Mouse (Mus musculus) liver, postnatal 0 days (tissue): Measurements from ENCODE around the gene Ptpn7. TPM values are rescaled to one million over a fixed set of nuclear protein-coding genes. Genes with fewer than 3 reads are reported as not detected.
A peak's percentile ranks its signal among the peaks of the same experiment; 100 is the strongest.
"Not testable (repeated sequence)": the region's sequence is repeated elsewhere in the genome, so short reads cannot be mapped to it uniquely, and the experiment has no call there.

Source experiments
- ATAC-seq: fragments of 200-750 bp; cut with Nextera tagmentation; 2 replicates; pipeline ENCODE4 v1.8.0; 2017; ENCODE audit warnings: mild to moderate bottlenecking, moderate library complexity
- DNase-seq: peaks from one replicate; pipeline ENCODE4 v3.0.0-alpha.2; 2016
- H3K27ac ChIP-seq: fragments of 300-500 bp; sonication (generic); 2 replicates; pipeline ENCODE4 v1.5.1; 2014; ENCODE audit warnings: antibody characterized with exemption, moderate library complexity, mild to moderate bottlenecking, low read depth
- H3K27me3 ChIP-seq: fragments of 300-500 bp; sonication (generic); 2 replicates; pipeline ENCODE4 v1.6.1; 2014; ENCODE audit warnings: low read length, control low read depth, mixed read lengths; ENCODE audit not compliant: insufficient read depth
- H3K36me3 ChIP-seq: fragments of 300-500 bp; sonication (generic); replicated peaks from 2 replicates; pipeline ENCODE4 v1.6.1; 2014; ENCODE audit warnings: mild to moderate bottlenecking, control low read depth, low read length, moderate library complexity, mixed read lengths; ENCODE audit not compliant: insufficient read depth
- H3K4me1 ChIP-seq: fragments of 300-500 bp; sonication (generic); 2 replicates; pipeline ENCODE4 v1.6.1; 2014; ENCODE audit warnings: antibody characterized with exemption, mild to moderate bottlenecking, control low read depth; ENCODE audit not compliant: insufficient read depth
- H3K4me2 ChIP-seq: fragments of 300-500 bp; sonication (generic); 2 replicates; pipeline ENCODE4 v1.6.1; 2014; ENCODE audit warnings: low read depth, mild to moderate bottlenecking, low read length, moderate library complexity, mixed read lengths
- H3K4me3 ChIP-seq: fragments of 300-500 bp; sonication (generic); 2 replicates; pipeline ENCODE4 v1.5.1; 2014; ENCODE audit warnings: low read depth, low read length
- H3K9ac ChIP-seq: fragments of 300-500 bp; sonication (generic); replicated peaks from 2 replicates; pipeline ENCODE4 v1.6.1; 2014; ENCODE audit warnings: mild to moderate bottlenecking, moderate library complexity
- H3K9me3 ChIP-seq: fragments of 300-500 bp; sonication (generic); 2 replicates; pipeline ENCODE4 v1.6.1; 2016; ENCODE audit warnings: mild to moderate bottlenecking, control low read depth, low read length, mixed read lengths
- CTCF ChIP-seq: sonication (generic); IDR thresholded peaks from 2 replicates; pipeline ENCODE4 v1.5.1; 2016; ENCODE audit warnings: antibody characterized with exemption, low read depth
- EP300 ChIP-seq: IDR thresholded peaks from 2 replicates; pipeline ENCODE4 v1.6.1; 2016; ENCODE audit warnings: antibody characterized with exemption, low read depth, mild to moderate bottlenecking
- WGBS: fragments of 180-500 bp; shearing (Covaris S2); extraction: QIAGEN DNeasy Blood & Tissue Kit; methylation state at CpG from one replicate; pipeline ENCODE4 v1.1.7; 2014; ENCODE audit not compliant: insufficient replicate concordance; 5-methylcytosine and 5-hydroxymethylcytosine counted together
- polyA plus RNA-seq: library from polyadenylated mRNA; unstranded; fragments of >200 nt; fragmentation: Nextera tagmentation; extraction: Ambion mirVana; gene quantifications from 2 replicates; pipeline ENCODE4 v1.2.1, GENCODE M21; 2015

The Ptpn7 gene
- polyA plus RNA-seq, 1 experiment from 2014 or later = 6.7 TPM

- DNase-seq = peak; percentile 36
- Histone ChIP-seq H3K4me3 (no peak overlapping the region), H3K9ac (no peak overlapping the region), H3K36me3 (no peaks in the 10 kb centered on the region), H3K4me1 (0 out of 2 replicates have a peak, but pooled peaks cover 4% of the 10 kb centered on the region), H3K27ac (no peak overlapping the region), H3K9me3 (no peaks in the 10 kb centered on the region), H3K27me3 (0 out of 2 replicates have a peak, but pooled peaks cover 4% of the 10 kb centered on the region), H3K4me2 (no peak overlapping the region)
- peak; percentile 66; the same call in 1 of the 2 replicates for ATAC-seq
- WGBS = 78% methylated on average over 8 of the region's 8 CpGs
- TF ChIP-seq CTCF (no peak), EP300 (no peak)
Measured at GRCm38 (mm10) chr1:135181880-135182623, 49.6 kb downstream of the Ptpn7 start.

GRCm38 (mm10) chr1:135182975-135183374, 50.5 kb downstream of the Ptpn7 start:
- ATAC-seq (peak; percentile 33; the same call in 1 of the 2 replicates), DNase-seq (no peak)
- Histone ChIP-seq H3K27me3 (0 out of 2 replicates have a peak, but pooled peaks cover 4% of the 10 kb centered on the region), H3K4me2 (no peak overlapping the region), H3K27ac (no peak overlapping the region), H3K4me3 (no peak overlapping the region), H3K4me1 (0 out of 2 replicates have a peak, but pooled peaks cover 4% of the 10 kb centered on the region), H3K9ac (no peak overlapping the region), H3K36me3 (no peaks in the 10 kb centered on the region), H3K9me3 (no peaks in the 10 kb centered on the region)
- 48% methylated on average over 3 of the region's 3 CpGs for WGBS
- TF ChIP-seq EP300 (no peak), CTCF (no peak)

GRCm38 (mm10) chr1:135183448-135183847, 50.9 kb downstream of the Ptpn7 start:
- H3K9ac ChIP-seq = no peak overlapping the region
- H3K4me2 ChIP-seq = no peak overlapping the region
- 52% methylated on average over 3 of the region's 4 CpGs for WGBS
- TF ChIP-seq EP300 = no peak
- TF ChIP-seq CTCF = no peak
- no peak overlapping the region for H3K27ac ChIP-seq
- ATAC-seq (peak; percentile 46; the same call in 1 of the 2 replicates), DNase-seq (no peak)
- no peaks in the 10 kb centered on the region for H3K9me3 ChIP-seq
- 0 out of 2 replicates have a peak, but pooled peaks cover 4% of the 10 kb centered on the region for H3K27me3 ChIP-seq
- H3K4me1 ChIP-seq = 0 out of 2 replicates have a peak, but pooled peaks cover 4% of the 10 kb centered on the region
- H3K36me3 ChIP-seq = no peaks in the 10 kb centered on the region
- no peak overlapping the region for H3K4me3 ChIP-seq

GRCm38 (mm10) chr1:135183941-135184570, 51.6 kb downstream of the Ptpn7 start:
- no peaks in the 10 kb centered on the region for H3K36me3 ChIP-seq
- H3K27ac ChIP-seq = no peak overlapping the region
- no peak overlapping the region for H3K4me2 ChIP-seq
- TF ChIP-seq EP300 = no peak
- no peak for TF ChIP-seq CTCF
- no peak for DNase-seq
- no peaks in the 10 kb centered on the region for H3K9me3 ChIP-seq
- ATAC-seq = no peak
- WGBS = 65% methylated on average over 11 of the region's 11 CpGs
- 0 out of 2 replicates have a peak, but pooled peaks cover 4% of the 10 kb centered on the region for H3K4me1 ChIP-seq
- H3K9ac ChIP-seq = no peak overlapping the region
- H3K27me3 ChIP-seq = 0 out of 2 replicates have a peak, but pooled peaks cover 4% of the 10 kb centered on the region
- H3K4me3 ChIP-seq = no peak overlapping the region

GRCm38 (mm10) chr1:135185936-135186335, 53.4 kb downstream of the Ptpn7 start:
- H3K4me2 ChIP-seq = no peak overlapping the region

GRCm38 (mm10) chr1:135186427-135186826, 53.9 kb downstream of the Ptpn7 start:
- 0 out of 2 replicates have a peak, but pooled peaks cover 4% of the 10 kb centered on the region for H3K27me3 ChIP-seq
- 0 out of 2 replicates have a peak, but pooled peaks cover 4% of the 10 kb centered on the region for H3K4me1 ChIP-seq
- 39% methylated on average over 8 of the region's 8 CpGs for WGBS

More at GRCm38 (mm10) chr1:135185936-135186335, 53.4 kb downstream of the Ptpn7 start:
- Histone ChIP-seq H3K9me3 (no peaks in the 10 kb centered on the region), H3K4me3 (no peak overlapping the region), H3K27ac (no peak overlapping the region), H3K9ac (no peak overlapping the region), H3K4me1 (0 out of 2 replicates have a peak, but pooled peaks cover 4% of the 10 kb centered on the region), H3K36me3 (no peaks in the 10 kb centered on the region), H3K27me3 (0 out of 2 replicates have a peak, but pooled peaks cover 4% of the 10 kb centered on the region)
- TF ChIP-seq EP300 (no peak), CTCF (no peak)
- WGBS = 63% methylated on average over 5 of the region's 5 CpGs
- DNase-seq = no peak
- no peak for ATAC-seq

GRCm38 (mm10) chr1:135187016-135187415, 54.5 kb downstream of the Ptpn7 start:
- not testable (repeated sequence) for ATAC-seq, DNase-seq, H3K4me2 ChIP-seq, H3K9me3 ChIP-seq, H3K27ac ChIP-seq, H3K9ac ChIP-seq, H3K4me3 ChIP-seq, H3K4me1 ChIP-seq, H3K36me3 ChIP-seq, H3K27me3 ChIP-seq
- 38% methylated on average over 2 of the region's 2 CpGs for WGBS

More at GRCm38 (mm10) chr1:135186427-135186826, 53.9 kb downstream of the Ptpn7 start:
- H3K4me2 ChIP-seq = no peak overlapping the region
- no peak overlapping the region for H3K4me3 ChIP-seq
- no peak for TF ChIP-seq CTCF
- no peak for TF ChIP-seq EP300
- DNase-seq = no peak
- no peaks in the 10 kb centered on the region for H3K9me3 ChIP-seq
- H3K27ac ChIP-seq = no peak overlapping the region
- no peak for ATAC-seq
- H3K9ac ChIP-seq = no peak overlapping the region
- no peaks in the 10 kb centered on the region for H3K36me3 ChIP-seq
